Mouse (Mus musculus) embryo, embryonic 10 days (tissue): ENCODE results near the gene Ripor2.

Experiments
- DNase-seq: peaks from one replicate; pipeline ENCODE4 v3.0.0-alpha.2; 2015; ENCODE audit warnings: low spot score

Gene Ripor2

DNA sequence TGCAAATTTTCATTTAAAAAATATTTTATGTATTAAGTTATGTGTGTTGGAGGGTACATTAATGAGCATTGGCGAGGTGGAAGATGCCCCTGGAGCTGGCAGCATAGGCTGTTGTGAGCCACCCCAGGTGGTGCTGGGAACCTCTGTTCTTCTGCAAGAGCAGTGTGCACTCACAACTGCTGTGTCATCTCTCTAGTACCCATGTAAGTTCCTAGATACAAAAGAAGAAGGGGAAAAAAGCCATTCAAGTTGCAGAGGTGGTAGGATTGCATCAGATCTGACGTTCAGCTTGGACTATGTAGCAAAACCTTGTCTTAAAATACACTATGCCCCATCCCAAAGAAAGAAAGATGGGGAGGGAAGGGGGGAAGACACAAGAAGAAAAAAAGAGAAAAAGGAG lies 65.5 kb downstream of the Ripor2 start:
- DNase-seq = no peak

DNA sequence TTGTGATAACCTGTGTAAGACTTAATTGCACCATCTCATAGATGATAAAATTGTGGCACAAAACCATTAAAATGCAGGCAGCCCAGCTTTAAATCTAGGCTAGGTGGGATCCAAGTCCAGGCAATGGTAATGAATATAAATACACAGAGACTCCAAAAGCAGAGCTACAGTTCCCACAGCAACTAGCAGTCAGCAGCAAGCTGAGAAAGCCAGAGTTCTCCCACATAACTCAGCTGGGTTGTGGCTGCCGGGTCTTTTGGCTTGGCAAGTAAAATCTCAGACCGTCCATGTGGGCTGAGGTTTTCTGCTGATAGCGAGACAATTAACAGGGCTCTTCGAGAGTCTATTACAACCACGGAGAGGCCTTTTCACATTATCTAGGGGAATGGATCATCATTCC lies 66.0 kb downstream of the Ripor2 start:
- DNase-seq = no peak

DNA sequence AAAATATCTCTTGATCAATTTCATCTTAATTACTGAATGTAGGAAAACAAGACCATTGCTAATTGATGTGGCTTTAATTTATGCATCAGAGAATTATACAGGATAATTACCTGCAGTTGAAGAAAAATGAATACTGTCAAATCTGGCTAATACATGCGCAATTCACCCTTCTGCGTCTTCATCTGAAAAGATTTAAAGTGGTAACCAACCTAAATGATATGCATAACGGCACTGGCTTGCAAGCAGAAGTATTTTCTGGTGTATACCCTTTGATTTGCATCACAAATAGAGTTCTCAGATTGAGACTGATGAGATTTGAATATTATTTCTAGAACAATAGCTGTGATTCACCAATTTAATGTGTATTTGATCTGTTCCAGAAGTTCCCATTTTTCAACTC lies 66.7 kb downstream of the Ripor2 start:
- DNase-seq = no peak

DNA sequence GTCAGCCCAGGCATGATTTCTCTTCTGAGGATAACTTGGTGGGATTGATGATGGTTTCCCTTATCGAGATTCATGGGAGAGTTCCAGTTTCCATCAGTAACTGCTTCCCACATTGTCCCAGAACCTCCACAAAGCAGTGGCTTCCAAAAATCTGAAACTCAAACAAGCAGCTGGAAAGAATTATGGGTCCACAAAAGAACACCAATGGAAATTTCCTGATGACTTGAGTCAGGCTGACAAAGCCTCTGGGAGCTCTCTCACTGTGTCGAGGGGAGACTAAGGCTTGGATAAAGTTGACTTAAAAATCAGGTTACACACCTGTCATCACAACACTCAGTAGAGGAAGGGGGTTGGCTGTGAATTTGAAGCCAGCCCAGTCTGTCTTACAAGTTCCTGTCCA lies 67.1 kb downstream of the Ripor2 start:
- no peak for DNase-seq

DNA sequence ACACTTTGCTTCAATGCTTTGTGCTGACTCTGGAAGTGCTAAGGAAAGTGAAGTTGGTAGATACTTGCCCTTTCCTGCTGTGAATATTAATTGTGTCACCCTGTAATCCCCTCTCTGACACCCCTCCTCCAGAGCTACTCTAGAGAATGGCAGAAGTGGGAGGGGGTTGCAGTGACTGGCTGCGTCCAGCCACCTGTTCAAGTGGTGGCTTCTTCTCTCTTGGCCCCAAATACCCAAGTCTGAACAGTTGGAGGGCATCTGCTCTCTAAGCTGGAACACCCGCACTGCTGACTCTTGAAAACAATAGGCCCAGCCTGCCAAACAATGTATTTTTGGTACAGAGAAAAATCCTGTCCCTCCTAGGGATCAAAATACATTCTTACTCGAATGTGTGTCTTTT lies 69.0 kb downstream of the Ripor2 start:
- DNase-seq = no peak

- DNase-seq = no peak
Observed at GRCm38 (mm10) chr13:24654919-24655635, 73.1 kb downstream of the Ripor2 start.

- no peak for DNase-seq
Observed at GRCm38 (mm10) chr13:24656719-24657497, 74.9 kb downstream of the Ripor2 start.

DNA sequence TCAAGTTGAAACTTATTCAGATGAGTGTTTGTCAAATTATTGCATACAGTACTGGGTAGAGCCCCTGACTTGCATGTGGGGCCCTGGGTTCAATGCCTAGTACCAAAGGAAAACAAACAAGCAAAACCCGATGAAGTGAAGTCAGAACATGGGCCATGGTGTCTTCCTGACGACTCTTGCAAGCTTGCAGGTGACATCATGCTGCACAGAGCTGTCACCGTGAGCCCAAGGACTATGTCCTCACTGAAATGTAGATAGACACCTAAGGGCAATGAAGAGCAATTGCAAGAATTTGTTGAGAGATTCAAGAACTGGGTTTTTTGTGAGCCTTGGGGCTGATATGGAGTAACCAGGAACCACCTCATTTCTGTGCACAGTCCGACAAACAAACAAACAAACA lies 84.8 kb downstream of the Ripor2 start:
- DNase-seq = no peak

DNA sequence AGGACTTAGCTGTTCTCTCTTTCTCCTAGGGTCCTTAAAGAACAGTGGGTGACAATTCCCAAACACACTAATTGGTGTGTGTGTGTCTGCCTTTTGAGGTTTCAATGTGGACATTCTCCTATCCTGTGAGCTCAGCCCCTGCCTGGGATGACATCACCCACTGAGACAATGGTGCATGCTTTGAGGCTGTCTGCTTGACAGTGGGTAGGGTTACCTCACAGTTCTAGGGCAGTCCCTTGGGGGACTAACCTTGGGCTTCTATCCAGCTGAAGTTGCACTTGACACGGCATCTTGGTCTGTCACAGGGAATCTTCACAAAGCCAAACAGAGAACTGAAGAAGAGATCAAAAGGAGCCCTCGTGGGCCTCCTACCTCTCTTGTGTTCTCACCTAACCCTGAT lies 86.6 kb downstream of the Ripor2 start:
- DNase-seq = no peak

- no peak for DNase-seq
Observed at GRCm38 (mm10) chr13:24670676-24671075, 88.7 kb downstream of the Ripor2 start.

- peak; percentile 43 for DNase-seq
Observed at GRCm38 (mm10) chr13:24679027-24679680, 97.2 kb downstream of the Ripor2 start.

DNA sequence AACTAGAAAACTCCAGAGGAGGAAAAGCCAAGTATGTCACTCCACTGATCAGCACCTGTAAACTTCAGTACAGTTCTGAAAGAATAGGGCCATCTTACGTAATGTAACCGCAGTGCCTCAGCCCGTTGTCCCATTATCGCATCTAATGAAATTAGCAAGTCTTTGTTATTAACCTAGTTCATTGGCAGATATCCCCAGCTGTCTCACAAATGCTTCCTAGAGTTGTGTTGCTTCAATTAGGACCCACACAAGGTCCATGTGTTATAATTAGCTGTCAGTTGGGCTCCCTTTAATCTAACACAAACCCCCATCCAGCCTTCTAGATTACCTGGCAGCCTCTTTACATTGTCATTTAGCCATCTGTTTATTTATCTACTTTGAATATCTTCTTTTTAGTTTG lies 99.0 kb downstream of the Ripor2 start:
- no peak for DNase-seq

- no peak for DNase-seq
Observed at GRCm38 (mm10) chr13:24682346-24682745, 100.4 kb downstream of the Ripor2 start.

DNA sequence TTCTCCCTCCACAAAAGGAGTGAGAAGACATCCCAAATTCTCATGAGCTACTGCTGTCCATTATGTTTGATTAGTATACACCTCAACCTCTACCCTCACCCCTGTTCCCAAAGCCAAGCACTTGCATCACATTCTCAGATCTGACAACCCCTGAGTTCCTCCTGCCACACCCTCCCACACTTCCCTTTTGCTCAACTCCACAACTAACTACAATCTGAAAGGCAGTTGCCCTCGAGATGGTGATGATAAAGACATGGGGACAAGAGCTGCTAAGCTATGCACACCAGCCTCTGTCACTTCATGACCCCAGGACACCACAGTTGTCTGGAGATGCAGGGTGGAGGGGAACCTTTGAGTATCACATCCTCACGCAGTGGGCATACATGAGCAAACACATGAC lies 102.5 kb downstream of the Ripor2 start:
- DNase-seq = no peak

DNA sequence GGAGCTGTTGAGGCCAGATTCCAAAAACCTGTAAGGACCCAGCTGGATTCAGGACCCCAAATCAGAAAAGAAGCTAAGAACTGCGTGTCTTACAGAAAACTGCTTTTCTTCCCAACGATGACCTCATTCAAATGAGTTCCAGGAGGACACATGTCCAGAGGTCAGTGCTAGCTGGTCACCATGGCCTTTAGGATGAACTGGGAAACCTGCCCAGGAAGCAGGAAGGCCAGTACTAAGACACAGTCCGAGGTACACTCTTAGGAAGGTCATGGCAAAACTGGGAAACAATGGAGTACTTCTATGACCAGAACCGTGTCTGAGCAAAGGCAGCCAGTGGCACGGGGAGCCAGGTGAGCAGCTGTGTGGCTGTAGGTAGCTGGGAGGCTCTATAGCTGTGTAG lies 103.9 kb downstream of the Ripor2 start:
- DNase-seq = no peak

GRCm38 (mm10) chr13:24686705-24687665 lies 105.0 kb downstream of the Ripor2 start:
- DNase-seq = peak; percentile 92

DNA sequence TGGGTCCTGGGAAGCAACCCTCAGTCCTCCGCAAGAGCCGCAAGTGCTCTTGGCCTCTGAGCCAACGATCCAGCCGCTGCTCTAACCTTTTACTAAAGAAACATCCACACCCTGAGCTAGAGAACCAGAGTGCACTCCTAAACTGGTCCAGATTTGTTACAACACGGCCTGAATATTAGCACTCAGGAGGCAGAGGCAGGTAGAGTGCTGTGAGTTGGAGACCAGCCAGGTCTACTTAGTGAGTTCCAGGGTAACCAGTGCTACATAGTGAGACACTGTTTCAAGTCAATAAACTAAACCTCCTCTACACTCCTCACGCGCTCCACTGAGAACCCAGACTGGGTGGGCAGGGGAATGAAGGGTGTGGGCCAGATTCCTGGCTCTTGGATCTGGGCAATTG lies 111.3 kb downstream of the Ripor2 start:
- no peak for DNase-seq

DNA sequence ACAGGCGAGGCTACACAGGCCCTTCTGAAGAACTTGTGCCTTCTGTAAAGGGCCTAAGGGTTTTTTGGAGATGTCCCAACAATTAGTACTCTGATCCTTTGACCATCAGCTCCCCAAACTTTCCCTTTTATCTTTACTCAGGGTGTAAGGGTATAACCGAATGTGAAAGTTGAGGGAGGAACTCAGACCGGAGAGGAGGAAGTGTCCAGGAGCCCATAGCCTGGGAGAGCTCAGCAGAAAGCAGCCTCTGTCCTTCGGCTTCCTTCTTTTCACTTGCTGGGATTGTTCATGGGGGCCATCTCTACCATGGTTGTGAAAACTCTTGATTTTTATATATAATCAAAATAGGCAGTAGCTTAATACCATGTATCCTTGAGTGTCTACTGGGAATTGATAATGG lies 116.8 kb downstream of the Ripor2 start:
- DNase-seq = no peak

DNA sequence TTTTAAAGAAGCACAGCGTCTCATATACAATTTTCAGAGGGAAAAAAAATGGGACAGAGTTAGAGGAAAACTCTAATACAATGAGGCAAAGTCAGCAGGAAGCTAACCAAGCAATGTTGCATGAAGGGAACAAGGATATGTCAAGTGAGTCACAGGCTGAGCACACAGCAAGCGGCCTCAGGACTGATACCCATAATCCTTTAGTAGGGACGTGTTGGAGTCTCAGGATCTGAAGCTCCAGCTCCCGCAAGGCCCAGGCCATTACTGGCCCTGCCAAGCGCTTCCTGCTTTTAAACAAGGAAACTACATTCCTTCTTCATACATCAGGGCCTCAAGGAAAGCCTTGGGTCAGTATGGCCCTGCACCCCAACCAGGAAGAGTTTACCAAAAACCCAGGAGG lies 120.1 kb downstream of the Ripor2 start:
- no peak for DNase-seq

GRCm38 (mm10) chr13:24709656-24710396 lies 127.8 kb downstream of the Ripor2 start:
- no peak for DNase-seq

- DNase-seq = no peak
Observed at GRCm38 (mm10) chr13:24710968-24711367, 129.0 kb downstream of the Ripor2 start.
